Mouse (Mus musculus) megakaryocyte, embryonic 14.5 days (primary cell): Measurements from ENCODE around the gene Dyrk1a.

Experiments used
- FLI1 ChIP-seq: IDR thresholded peaks from 2 replicates; pipeline ENCODE4 v1.6.1; 2012; ENCODE audit warnings: low read length, inconsistent platforms, mixed read lengths
- GATA1 ChIP-seq: IDR thresholded peaks from 3 replicates; pipeline ENCODE4 v1.6.1; 2012; ENCODE audit warnings: mixed read lengths, low read length, inconsistent platforms, borderline replicate concordance

DNA sequence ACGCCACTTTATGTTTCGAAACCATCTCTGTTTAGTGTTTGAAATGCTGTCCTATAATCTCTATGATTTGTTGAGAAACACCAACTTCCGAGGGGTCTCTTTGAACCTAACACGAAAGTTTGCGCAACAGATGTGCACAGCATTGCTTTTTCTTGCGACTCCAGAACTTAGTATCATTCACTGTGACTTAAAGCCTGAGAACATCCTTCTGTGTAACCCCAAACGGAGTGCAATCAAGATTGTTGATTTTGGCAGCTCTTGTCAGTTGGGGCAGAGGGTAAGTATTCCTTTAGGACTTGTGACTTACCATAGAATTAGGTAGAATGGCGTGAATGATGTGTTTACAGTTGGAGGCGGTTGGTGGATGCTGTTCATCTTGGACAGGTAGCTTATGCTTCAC is 101.5 kb downstream of the Dyrk1a start:
- TF ChIP-seq GATA1, result no peak
- TF ChIP-seq FLI1, result no peak
